Mouse (Mus musculus) testis, adult 2 months (tissue): ENCODE results near the gene Lin7a. TPM values are rescaled to one million over a fixed set of nuclear protein-coding genes. Genes with fewer than 3 reads are reported as not detected.

Experiments
- H3K27ac ChIP-seq: fragments of 200-500 bp; 2 replicates; pipeline ENCODE4 v1.5.1; 2012; ENCODE audit warnings: low read depth, low read length; ENCODE audit not compliant: control insufficient read depth, insufficient read depth
- H3K27me3 ChIP-seq: fragments of 200-500 bp; 2 replicates; pipeline ENCODE4 v1.6.1; 2012; ENCODE audit warnings: mild to moderate bottlenecking, low read length, moderate library complexity; ENCODE audit not compliant: control insufficient read depth, insufficient read depth
- H3K36me3 ChIP-seq: fragments of 200-500 bp; 2 replicates; pipeline ENCODE4 v1.6.1; 2012; ENCODE audit warnings: mild to moderate bottlenecking, low read length; ENCODE audit not compliant: control insufficient read depth, insufficient read depth
- H3K4me1 ChIP-seq: fragments of 200-500 bp; 2 replicates; pipeline ENCODE4 v1.6.1; 2012; ENCODE audit warnings: low read length; ENCODE audit not compliant: control insufficient read depth, insufficient read depth
- H3K4me3 ChIP-seq: fragments of 200-500 bp; 2 replicates; pipeline ENCODE4 v1.5.1; 2012; ENCODE audit warnings: low read depth, mild to moderate bottlenecking, low read length, moderate library complexity, mixed read lengths; ENCODE audit not compliant: control insufficient read depth
- CTCF ChIP-seq: fragments of 200-500 bp; IDR thresholded peaks from 2 replicates; pipeline ENCODE4 v1.5.1; 2012; ENCODE audit warnings: low read depth, mild to moderate bottlenecking, inconsistent platforms, low read length, moderate library complexity; ENCODE audit not compliant: control insufficient read depth, insufficient read depth, insufficient replicate concordance
- POLR2A ChIP-seq: fragments of 200-500 bp; IDR thresholded peaks from 2 replicates; pipeline ENCODE4 v1.6.1; 2012; ENCODE audit warnings: low read depth, mild to moderate bottlenecking, inconsistent platforms, low read length, moderate library complexity; ENCODE audit not compliant: control insufficient read depth
- polyA plus RNA-seq: library from polyadenylated mRNA; depleted of rRNA; stranded (reverse); fragments of >200 nt; gene quantifications from 2 replicates; pipeline ENCODE4 v1.2.3, GENCODE M21; 2012

Lin7a gene
- polyA plus RNA-seq, 1 experiment = 67.4 TPM

DNA sequence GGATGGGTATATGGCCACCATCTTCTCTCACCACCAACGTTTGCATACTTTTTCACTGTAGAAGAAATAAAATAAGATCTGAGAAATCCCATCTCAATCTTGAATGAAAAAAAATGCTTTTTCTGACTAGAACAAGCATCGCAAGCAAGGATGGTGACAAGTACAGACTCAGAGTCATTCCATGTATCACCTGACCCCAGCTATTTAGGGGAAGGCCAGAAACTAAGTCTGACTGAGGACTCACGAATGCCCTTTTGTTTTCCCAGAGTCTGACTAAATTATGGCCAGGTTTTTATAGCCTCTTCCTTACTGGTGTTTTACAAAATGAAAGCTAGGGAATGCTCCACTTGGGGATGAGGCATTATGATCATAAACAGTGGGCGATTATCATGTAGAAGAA lies 45.6 kb upstream of the Lin7a start:
- TF ChIP-seq CTCF = no peak
- no peak for TF ChIP-seq POLR2A
- Histone ChIP-seq H3K36me3 (no peaks in the 10 kb centered on the region), H3K4me1 (no peaks in the 10 kb centered on the region), H3K4me3 (no peak overlapping the region), H3K27ac (no peak overlapping the region), H3K27me3 (no peaks in the 10 kb centered on the region)

DNA sequence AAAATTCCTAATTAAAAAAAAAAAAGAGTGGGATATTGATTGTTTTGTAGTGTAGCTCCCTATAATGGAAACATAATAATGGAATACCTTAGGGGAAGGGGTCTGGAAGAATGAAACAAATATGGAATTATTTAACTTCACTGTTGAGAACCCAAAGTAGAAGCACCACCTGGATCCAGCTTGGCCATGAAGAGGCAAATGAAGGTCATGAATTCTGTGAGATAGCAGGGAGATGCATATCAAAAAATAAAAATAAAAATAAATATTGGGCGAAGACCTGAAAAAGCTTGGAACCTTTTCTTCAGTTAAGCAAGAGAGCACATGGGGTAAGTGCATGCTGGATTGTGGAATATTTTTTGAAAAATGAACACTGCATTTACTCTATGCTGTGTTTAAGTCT lies 43.6 kb upstream of the Lin7a start:
- TF ChIP-seq POLR2A (no peak), CTCF (no peak)
- H3K4me3 ChIP-seq = no peak overlapping the region
- no peaks in the 10 kb centered on the region for H3K36me3 ChIP-seq
- H3K27ac ChIP-seq = no peak overlapping the region
- no peaks in the 10 kb centered on the region; the same call in 1 of the 2 replicates for H3K4me1 ChIP-seq
- H3K27me3 ChIP-seq = no peaks in the 10 kb centered on the region

DNA sequence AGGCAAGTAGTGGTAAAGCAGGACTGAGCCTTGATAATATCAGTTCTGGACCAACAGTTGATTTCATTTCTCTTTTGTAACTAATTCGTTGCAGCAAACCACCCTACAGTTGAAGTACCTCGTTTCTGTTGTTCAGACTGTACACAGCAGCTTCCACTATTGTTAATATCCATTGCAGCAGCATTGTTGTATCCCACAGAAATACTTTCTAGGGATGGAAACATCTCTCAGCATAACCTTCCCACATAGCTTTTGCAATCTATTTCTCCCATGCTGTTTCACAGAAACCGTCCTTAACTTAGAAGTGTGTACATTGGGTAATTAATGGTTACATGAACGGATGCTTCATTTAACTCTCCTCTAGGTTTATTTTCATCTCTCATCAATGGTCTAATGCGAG lies 42.7 kb upstream of the Lin7a start:
- TF ChIP-seq CTCF (no peak), POLR2A (no peak)
- Histone ChIP-seq H3K27me3 (no peaks in the 10 kb centered on the region), H3K36me3 (no peaks in the 10 kb centered on the region), H3K4me1 (no peaks in the 10 kb centered on the region; the same call in 1 of the 2 replicates), H3K4me3 (no peak overlapping the region), H3K27ac (no peak overlapping the region)

- Histone ChIP-seq H3K4me1 (no peaks in the 10 kb centered on the region; the same call in 1 of the 2 replicates), H3K4me3 (no peak overlapping the region), H3K27ac (no peak overlapping the region)
Observed at GRCm38 (mm10) chr10:107229416-107229815, 42.1 kb upstream of the Lin7a start.

DNA sequence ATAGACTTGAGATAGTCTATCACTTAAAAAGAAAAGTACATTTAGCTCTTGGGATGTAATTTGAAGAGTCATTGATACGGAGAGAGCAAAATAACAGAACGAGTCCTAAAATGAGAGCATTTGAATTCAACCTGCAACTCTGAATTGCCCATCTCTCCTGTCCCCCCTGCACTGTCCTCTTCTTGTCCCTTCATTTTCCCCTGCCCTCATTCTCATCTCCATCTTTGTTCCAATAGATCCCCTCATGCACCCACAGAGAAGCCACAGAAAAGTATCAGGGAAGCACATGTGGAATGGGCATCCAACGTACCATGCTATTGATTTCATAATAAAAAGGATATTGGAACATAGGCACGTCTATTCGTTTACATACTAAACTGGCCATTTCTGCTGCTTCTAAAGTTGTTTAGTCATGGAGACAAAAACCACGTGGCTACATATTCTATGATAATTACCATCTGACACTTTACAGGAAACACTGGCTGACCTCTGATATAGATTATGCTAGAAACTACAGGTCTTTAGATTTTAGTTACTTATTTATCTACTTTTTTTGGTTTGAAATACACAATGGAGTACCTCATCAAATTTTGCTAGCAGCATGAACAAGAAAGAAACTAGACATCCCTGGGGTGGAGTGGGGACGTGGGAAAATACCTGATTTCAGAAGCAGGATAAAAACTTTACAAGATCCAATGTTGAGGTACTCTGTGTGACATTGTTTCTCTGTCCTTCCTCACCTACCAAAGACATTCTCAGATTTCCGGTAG lies 41.2 kb upstream of the Lin7a start:
- Histone ChIP-seq H3K4me3 (no peak overlapping the region), H3K27me3 (no peaks in the 10 kb centered on the region)
- TF ChIP-seq POLR2A = no peak
- no peak for TF ChIP-seq CTCF

More at GRCm38 (mm10) chr10:107229416-107229815, 42.1 kb upstream of the Lin7a start:
- TF ChIP-seq CTCF = no peak
- TF ChIP-seq POLR2A = no peak
- no peaks in the 10 kb centered on the region for H3K27me3 ChIP-seq
- H3K36me3 ChIP-seq = no peaks in the 10 kb centered on the region

DNA sequence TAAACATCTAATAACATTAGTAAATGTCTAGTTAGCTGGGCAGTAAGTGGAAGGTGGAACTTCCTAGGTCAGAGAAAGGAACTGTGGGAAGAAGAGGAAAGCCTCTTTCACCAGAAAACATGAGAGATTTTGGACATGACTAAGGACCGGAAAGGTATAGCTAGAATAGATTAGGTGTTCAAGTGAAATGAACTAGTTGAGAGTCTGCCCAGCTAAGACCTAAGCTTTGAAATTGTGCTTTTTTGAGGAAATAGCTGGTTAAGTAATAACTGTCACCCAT lies 40.7 kb upstream of the Lin7a start:
- no peak overlapping the region for H3K27ac ChIP-seq
- H3K4me3 ChIP-seq = no peak overlapping the region
- no peaks in the 10 kb centered on the region for H3K27me3 ChIP-seq
- no peak for TF ChIP-seq CTCF
- TF ChIP-seq POLR2A = no peak
- no peaks in the 10 kb centered on the region; the same call in 1 of the 2 replicates for H3K4me1 ChIP-seq
- no peaks in the 10 kb centered on the region for H3K36me3 ChIP-seq

More for the DNA sequence above, 41.2 kb upstream of the Lin7a start:
- Histone ChIP-seq H3K27ac (no peak overlapping the region), H3K4me1 (no peaks in the 10 kb centered on the region; the same call in 1 of the 2 replicates), H3K36me3 (no peaks in the 10 kb centered on the region)

DNA sequence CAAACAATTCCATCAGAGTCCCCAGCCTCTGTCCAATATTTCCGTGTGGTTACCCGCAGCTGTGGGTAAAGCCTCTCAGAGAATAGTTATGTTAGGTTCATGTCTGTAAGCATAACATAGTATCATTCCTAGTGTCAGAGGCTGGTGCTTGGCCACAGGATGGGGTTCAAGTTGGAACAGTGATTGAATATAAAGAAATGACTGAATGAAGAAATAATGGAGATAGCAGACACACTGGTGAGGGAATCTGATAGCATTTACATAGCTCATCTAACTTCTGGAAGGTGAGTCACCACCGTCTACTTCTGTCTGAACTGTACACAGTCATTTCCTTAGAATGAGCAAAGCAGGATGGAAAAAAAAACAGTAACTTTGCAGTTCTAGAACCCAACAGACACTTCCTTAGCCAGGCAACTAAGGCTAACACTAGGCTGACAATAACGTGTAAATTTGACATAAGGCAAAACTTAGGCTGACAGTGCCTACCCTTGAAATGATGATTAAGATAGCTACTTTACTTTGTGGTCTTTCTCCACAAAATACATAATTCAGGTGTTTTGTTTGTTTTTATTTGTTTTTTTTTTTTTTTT lies 40.0 kb upstream of the Lin7a start:
- Histone ChIP-seq H3K4me3 (no peak overlapping the region), H3K27me3 (no peaks in the 10 kb centered on the region), H3K4me1 (no peaks in the 10 kb centered on the region; the same call in 1 of the 2 replicates), H3K27ac (no peak overlapping the region), H3K36me3 (no peaks in the 10 kb centered on the region)
- TF ChIP-seq POLR2A (no peak), CTCF (no peak)
